Mouse (Mus musculus): ENCODE results near the gene Olfr1360.
"Not testable (repeated sequence)": the region's sequence is repeated elsewhere in the genome, so short reads cannot be mapped to it uniquely, and the experiment has no call there.

Olfr1360 gene

GRCm38 (mm10) chr13:21677305-21677704 is at the start of gene Olfr1360:
TSS of gene Olfr1360 (minus strand) at chr13:21677405.
- no peak for DNase-seq (ENCODE audit: low spot score)

GRCm38 (mm10) chr13:21722993-21723836 is 46.0 kb upstream of the Olfr1360 start:
- no peak for DNase-seq (ENCODE audit: low spot score)

DNA sequence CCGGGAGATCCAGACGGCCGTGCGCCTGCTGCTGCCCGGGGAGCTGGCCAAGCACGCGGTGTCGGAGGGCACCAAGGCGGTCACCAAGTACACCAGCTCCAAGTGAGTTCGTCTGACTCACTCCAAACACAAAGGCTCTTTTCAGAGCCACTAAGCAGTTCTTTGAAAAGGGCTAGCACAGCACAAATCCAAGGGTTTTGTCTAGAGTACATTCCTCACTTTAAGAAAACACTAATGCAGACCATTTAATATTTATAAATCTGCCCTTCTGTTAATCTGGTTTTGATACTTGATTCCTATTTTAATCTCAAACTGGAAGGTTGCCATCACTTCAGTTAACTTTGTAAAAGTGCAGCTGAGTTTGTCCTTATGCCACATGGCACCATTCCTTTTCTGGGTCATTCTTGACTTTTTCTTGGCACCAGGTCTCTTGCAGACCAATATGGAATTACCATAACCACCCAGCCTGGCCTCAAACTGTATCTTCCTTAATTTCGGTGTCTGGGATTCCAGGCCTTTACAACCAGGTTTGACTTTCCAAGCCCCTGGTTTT is 45.2 kb upstream of the Olfr1360 start:
- DNase-seq (ENCODE audit: low spot score), result no peak

- peak; percentile 70 for DNase-seq (ENCODE audit: low spot score)
These were observed 44.7 kb upstream of the Olfr1360 start, which contains the start of gene Hist1h2bm for GRCm38 (mm10) chr13:21721757-21722372. TSS of gene Hist1h2bm (plus strand) at chr13:21722044.

GRCm38 (mm10) chr13:21721107-21721756 is 44.0 kb upstream of the Olfr1360 start:
- DNase-seq (ENCODE audit: low spot score), result not testable (repeated sequence)

- DNase-seq (ENCODE audit: low spot score), result no peak
These were observed 41.3 kb upstream of the Olfr1360 start for GRCm38 (mm10) chr13:21718381-21719080.

DNA sequence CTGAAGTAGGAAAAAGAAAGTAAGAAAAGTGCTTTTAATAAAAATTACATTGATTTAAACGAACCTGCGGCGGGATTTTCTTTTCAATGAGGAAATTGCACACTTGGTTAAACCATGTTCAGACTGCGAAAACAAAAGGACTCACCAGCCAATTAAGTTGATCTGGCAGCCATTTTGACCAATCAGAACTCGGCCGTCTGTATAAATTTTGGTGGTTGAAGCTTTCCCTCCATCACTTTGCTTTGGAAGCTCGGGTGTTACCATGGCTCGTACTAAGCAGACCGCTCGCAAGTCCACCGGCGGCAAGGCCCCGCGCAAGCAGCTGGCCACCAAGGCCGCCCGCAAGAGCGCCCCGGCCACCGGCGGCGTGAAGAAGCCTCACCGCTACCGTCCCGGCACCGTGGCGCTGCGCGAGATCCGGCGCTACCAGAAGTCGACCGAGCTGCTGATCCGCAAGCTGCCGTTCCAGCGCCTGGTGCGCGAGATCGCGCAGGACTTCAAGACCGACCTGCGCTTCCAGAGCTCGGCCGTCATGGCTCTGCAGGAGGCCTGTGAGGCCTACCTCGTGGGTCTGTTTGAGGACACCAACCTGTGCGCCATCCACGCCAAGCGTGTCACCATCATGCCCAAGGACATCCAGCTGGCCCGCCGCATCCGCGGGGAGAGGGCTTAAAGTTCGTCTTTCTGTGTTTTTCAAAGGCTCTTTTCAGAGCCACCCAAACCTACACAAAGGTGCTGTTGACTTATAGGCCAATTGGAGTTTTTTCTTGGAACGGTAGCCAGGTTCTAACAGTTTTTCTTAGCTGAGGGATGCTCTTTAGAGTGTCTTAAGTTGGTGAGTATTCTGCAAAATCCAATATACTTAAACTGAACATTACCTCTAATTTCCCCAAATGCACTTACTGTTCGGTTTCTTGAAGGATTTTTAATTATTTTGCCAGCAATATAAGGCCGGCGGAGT is 40.5 kb upstream of the Olfr1360 start, which contains the start of gene Hist1h3h:
Hist1h3h (plus strand) TSS at position 263 of the 961 bp plus-strand sequence.
- peak; percentile 91 for DNase-seq (ENCODE audit: low spot score)

GRCm38 (mm10) chr13:21716540-21717391 is 39.6 kb upstream of the Olfr1360 start:
- DNase-seq (ENCODE audit: low spot score), result peak; percentile 16

DNA sequence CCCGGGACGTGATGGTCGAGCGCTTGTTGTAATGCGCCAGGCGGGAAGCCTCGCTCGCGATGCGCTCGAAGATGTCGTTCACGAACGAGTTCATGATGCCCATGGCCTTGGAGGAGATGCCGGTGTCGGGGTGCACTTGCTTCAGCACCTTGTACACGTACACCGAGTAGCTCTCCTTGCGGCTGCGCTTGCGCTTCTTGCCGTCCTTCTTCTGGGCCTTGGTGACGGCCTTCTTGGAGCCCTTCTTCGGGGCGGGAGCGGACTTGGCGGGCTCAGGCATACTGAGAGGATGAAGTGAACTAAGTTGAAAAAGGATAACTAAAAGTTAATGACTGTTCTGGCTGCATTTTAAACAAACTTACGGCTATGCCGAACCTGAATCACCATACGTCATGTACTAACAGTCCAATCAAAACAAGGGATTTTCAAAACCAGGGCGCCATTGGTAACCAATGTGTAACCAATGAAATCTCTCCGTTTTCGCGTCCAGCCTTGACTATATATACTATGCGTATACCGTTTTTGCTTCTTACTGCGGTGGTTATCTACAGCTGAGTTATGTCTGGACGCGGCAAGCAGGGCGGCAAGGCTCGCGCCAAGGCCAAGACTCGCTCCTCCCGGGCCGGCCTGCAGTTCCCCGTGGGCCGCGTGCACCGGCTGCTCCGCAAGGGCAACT is 38.8 kb upstream of the Olfr1360 start, which contains the start of the genes Hist1h2bl and Hist1h2ai:
Hist1h2bl (minus strand) TSS at position 280 of the 676 bp plus-strand sequence.
Hist1h2ai (plus strand) TSS at position 559 of the 676 bp plus-strand sequence.
- DNase-seq (ENCODE audit: low spot score), result peak; percentile 91

GRCm38 (mm10) chr13:21715131-21715863 is 38.1 kb upstream of the Olfr1360 start:
- DNase-seq (ENCODE audit: low spot score), result no peak

DNA sequence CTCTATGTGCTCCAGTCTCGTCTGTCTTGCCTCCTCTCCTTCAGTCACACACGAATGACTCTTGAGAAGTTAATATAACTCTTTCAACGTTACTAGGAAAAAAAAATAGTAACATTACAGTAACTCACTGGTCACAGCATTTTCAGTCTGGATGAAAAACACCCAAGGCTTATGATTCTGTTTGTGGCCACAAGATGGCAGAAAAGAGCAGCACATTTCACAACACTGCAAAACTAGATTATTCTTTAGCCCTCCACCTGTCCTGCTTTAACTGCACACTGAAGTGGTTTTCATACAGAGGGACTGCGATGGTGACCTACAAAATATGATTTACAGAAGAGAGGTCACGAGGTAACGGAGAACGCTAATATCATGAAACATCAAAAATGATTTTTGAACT is 37.5 kb upstream of the Olfr1360 start:
- peak; percentile 69 for DNase-seq (ENCODE audit: low spot score)

DNA sequence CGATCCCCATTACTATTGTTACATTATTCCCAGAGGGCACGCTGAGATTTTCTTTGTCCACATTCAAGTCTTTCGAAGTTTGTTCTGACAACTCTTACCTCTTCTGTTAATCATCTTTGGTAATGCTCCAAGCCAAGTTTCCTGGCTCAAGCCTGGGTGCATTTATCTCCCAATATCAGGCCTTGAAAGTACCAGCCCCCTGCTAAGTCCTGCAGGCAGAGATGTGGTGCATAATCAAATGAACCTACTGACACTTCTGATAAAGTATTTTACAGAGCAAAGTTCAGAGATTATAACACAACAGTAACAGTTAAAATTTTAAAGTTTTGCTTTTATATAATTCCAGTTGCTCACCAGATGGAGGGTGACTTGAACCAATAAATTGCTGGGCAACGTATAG is 34.5 kb upstream of the Olfr1360 start:
- DNase-seq (ENCODE audit: low spot score), result no peak

DNA sequence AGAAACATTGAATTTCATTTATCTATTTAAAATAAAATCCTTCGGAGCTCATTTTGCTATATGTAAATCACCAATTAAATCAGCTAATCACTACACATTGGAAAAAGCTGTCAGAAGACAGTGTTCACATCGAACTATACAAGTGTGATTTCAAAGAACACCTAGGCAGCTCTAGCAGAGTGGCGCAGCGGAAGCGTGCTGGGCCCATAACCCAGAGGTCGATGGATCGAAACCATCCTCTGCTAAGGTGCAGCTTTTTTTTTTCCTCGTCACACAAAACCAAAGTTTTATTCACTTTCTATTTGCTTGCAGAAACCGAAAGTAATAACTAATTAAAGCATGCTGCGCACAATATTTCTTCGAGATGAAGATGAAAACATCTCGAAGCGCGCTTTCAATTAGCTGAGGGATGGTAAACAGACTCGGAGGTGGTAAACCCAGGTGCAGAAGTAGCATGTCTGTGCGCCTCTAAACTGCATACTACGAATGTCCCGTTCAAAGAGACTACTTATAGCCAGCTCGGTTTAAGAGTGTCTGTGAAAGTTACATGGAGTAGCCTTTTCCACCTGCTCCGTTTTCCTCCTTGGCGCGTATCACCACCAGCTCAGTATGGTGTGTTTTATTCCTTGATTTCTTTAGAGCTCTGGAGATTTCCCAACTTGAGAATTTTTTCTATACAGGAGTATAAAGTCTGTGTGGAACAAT is 33.8 kb upstream of the Olfr1360 start:
- peak; percentile 78 for DNase-seq (ENCODE audit: low spot score)

DNA sequence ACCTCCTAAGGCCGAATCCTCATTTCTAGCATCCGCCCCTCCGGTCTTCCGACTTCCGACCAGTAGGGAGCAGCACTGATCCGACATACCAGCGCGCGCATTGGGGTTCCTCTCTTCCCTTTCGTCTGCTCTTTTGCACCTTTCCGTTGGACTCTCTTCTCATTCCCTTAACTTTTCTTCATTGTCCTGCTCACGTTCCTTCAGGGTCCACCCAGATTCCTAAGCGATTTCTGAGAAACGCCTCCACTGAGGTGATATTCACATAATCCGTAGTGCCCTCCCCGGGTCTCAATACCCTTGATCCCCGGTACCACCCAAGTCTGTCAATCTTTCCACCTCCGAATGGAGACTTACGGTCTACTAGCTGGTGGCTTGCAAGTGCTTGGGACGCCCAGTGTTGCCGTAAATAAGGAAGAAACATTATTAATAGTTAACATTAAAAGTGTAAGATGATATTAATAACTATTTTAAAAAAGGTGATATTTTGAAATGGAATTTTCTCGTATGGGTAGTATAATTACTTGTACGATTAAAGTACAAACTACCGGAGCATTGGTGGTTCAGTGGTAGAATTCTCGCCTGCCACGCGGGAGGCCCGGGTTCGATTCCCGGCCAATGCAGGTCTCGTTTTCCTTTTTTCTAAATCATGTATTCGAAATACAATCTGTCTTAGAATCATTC is 33.0 kb upstream of the Olfr1360 start:
- peak; percentile 91 for DNase-seq (ENCODE audit: low spot score)

- no peak for DNase-seq (ENCODE audit: low spot score)
These were observed 29.5 kb upstream of the Olfr1360 start for GRCm38 (mm10) chr13:21706669-21707068.

DNA sequence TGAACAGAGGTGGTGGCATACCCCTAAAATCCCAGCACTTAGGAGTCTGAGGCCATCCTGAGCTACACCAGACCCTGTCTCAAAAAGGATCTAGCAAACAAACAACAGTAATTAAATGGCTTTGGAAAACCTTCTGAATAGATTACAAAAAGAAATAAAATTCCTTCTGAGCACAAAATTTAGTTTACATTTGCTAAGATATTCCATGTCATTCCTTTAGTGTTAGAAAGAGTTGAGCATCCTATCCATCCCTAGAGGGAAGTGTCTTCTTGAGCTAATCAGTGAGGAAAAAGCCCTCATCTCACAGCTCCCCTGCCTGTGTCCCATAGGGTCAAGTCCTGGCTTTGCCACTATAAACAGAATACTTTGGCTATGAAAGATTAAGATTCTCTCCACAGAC is 20.6 kb upstream of the Olfr1360 start, which contains the start of gene Olfr1359:
Olfr1359 (plus strand) TSS at position 301 of the 400 bp plus-strand sequence.
- DNase-seq (ENCODE audit: low spot score), result no peak

DNA sequence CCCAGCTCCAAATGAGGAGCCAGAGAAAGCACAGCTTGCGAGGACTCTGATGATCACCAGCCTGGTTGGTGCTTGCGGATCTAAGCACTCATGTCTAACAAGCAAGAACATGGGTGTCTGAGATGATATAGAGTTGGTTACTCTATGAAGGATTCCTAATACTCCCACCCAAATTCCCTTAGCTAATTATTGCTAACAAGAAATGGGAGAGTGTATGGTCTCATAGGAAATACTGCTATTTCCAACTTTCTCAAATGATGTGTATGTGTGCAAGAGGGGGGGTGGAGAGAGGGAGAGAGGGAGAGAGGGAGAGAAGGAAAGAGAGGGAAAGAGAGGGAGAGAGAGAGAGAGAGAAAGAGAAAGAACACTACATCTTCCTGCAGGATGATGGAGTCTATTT is 13.9 kb downstream of the Olfr1360 start, which contains the start of gene Olfr1361:
Olfr1361 (minus strand) TSS at position 101 of the 400 bp plus-strand sequence.
- DNase-seq (ENCODE audit: low spot score), result no peak

Measured in layer of hippocampus, adult 11-12 months (tissue).